Mouse (Mus musculus): ENCODE data around the gene Stard9. TPM values are rescaled to one million over a fixed set of nuclear protein-coding genes. Genes with fewer than 3 reads are reported as not detected.

Stard9 gene
- total and polyA plus RNA-seq, 3 experiments, result 0.23 to 0.81 (median 0.76) TPM

GRCm38 (mm10) chr2:120700379-120700885 is 71.5 kb downstream of the Stard9 start:
- TF ChIP-seq ZKSCAN1 (IDR thresholded peaks at IDR 0.05; ENCODE audit: borderline replicate concordance, low read depth, low read length), result no peak
- TF ChIP-seq CHD1 (IDR thresholded peaks at IDR 0.05; ENCODE audit: low read depth, low read length), result no peak
- no peak for TF ChIP-seq MXI1 (IDR thresholded peaks at IDR 0.05; ENCODE audit: low read depth, low read length)
- TF ChIP-seq NRF1 (IDR thresholded peaks at IDR 0.05; ENCODE audit: low read depth, low read length), result no peak
- no peak for TF ChIP-seq RCOR1 (conservative IDR thresholded peaks at IDR 0.05; ENCODE audit: low read depth, low read length)
- TF ChIP-seq IRF4 (IDR thresholded peaks at IDR 0.05; ENCODE audit: low read depth, low read length), result no peak
- TF ChIP-seq RAD21 (IDR thresholded peaks at IDR 0.05; ENCODE audit: low read depth, low read length), result no peak
- no peak for TF ChIP-seq SMC3 (IDR thresholded peaks at IDR 0.05; ENCODE audit: low read depth, low read length)
- TF ChIP-seq EP300 (IDR thresholded peaks at IDR 0.05; ENCODE audit: low read length), result no peak
- Histone ChIP-seq H3K4me1 (ENCODE audit: control insufficient read depth in 1 of 2, insufficient read depth in 2 of 2) (no peaks in the 10 kb centered on the region), H3K79me2 (replicated peaks; ENCODE audit: control insufficient read depth, extremely low read depth, insufficient read depth, poor library complexity, severe bottlenecking) (no peaks in the 10 kb centered on the region), H3K9ac (ENCODE audit: insufficient read depth, low read depth) (no peak overlapping the region), H3K4me3 (replicated peaks in 1 of 3; ENCODE audit: low read depth in 2 of 3, low read length in 2 of 3, poor library complexity in 1 of 3) (no peak overlapping the region), H3K4me2 (ENCODE audit: insufficient read depth, low read depth, poor library complexity, severe bottlenecking) (no peak overlapping the region), H3K9me3 (replicated peaks; ENCODE audit: low read length) (no peaks in the 10 kb centered on the region), H3K36me3 (replicated peaks in 1 of 2; ENCODE audit: control insufficient read depth in 1 of 2, insufficient read depth in 1 of 2, low read length in 1 of 2) (no peaks in the 10 kb centered on the region), H3K27me3 (replicated peaks) (no peaks in the 10 kb centered on the region), H3K27ac (ENCODE audit: insufficient read depth, low read depth) (no peak overlapping the region)
- dilution Hi-C loops (cut with MboI; ENCODE audit: extremely low pct_ligation_motif_present, extremely low pct_unique_long_range_greater_than_20kb, low sequenced_read_pairs), result no loop called here
- no peak for DNase-seq (ENCODE audit: extremely low read depth)
- in situ Hi-C loops (cut with MboI; ENCODE audit: low pct_ligation_motif_present, low pct_unique_long_range_greater_than_20kb, low sequenced_read_pairs), result no loop called here

- no peak for TF ChIP-seq MEF2A (IDR thresholded peaks at IDR 0.05; ENCODE audit: borderline replicate concordance, low read depth, low read length)
- TF ChIP-seq ETS1 (conservative IDR thresholded peaks at IDR 0.05; ENCODE audit: low read depth, low read length), result no peak
- no peak for TF ChIP-seq JUN (IDR thresholded peaks at IDR 0.05; ENCODE audit: insufficient read depth, low read depth, low read length)
- TF ChIP-seq TCF12 (IDR thresholded peaks at IDR 0.05; ENCODE audit: low read depth, low read length), result no peak
- no peak for TF ChIP-seq POLR2A (IDR thresholded peaks at IDR 0.05; ENCODE audit: low read depth, low read length)
- no peak for TF ChIP-seq MAZ (IDR thresholded peaks at IDR 0.05; ENCODE audit: low read depth, low read length)
- TF ChIP-seq MAFK (IDR thresholded peaks at IDR 0.05; ENCODE audit: insufficient replicate concordance, low read length), result no peak
- no peak for TF ChIP-seq HCFC1 (IDR thresholded peaks at IDR 0.05; ENCODE audit: low read depth, low read length)
- TF ChIP-seq MXI1 (IDR thresholded peaks at IDR 0.05; ENCODE audit: low read depth, low read length), result no peak
- TF ChIP-seq CHD2 (IDR thresholded peaks at IDR 0.05; ENCODE audit: low read length), result no peak
- TF ChIP-seq NELFE (IDR thresholded peaks at IDR 0.05; ENCODE audit: low read depth, low read length), result no peak
- TF ChIP-seq EP300 (IDR thresholded peaks at IDR 0.05; ENCODE audit: low read length), result no peak
- TF ChIP-seq BHLHE40 (IDR thresholded peaks at IDR 0.05; ENCODE audit: low read depth, low read length), result no peak
- TF ChIP-seq RAD21 (IDR thresholded peaks at IDR 0.05; ENCODE audit: low read depth, low read length), result no peak
- TF ChIP-seq SIN3A (IDR thresholded peaks at IDR 0.05; ENCODE audit: low read length), result no peak
- TF ChIP-seq E2F4 (IDR thresholded peaks at IDR 0.05; ENCODE audit: insufficient replicate concordance, low read depth, low read length), result no peak
- no peak for TF ChIP-seq ELF1 (IDR thresholded peaks at IDR 0.05; ENCODE audit: low read depth, low read length)
- no peak for TF ChIP-seq IRF4 (IDR thresholded peaks at IDR 0.05; ENCODE audit: low read depth, low read length)
- TF ChIP-seq ZMIZ1 (IDR thresholded peaks at IDR 0.05; ENCODE audit: low read depth, low read length), result no peak
- H3K27ac ChIP-seq (ENCODE audit: insufficient read depth, low read depth), result no peak overlapping the region
- dilution Hi-C loops (cut with MboI; ENCODE audit: extremely low pct_ligation_motif_present, extremely low pct_unique_long_range_greater_than_20kb, low sequenced_read_pairs), result no loop called here
- no peak overlapping the region for H3K9ac ChIP-seq (ENCODE audit: insufficient read depth, low read depth)
- no peak for DNase-seq (ENCODE audit: extremely low read depth)
- in situ Hi-C loops (cut with MboI; ENCODE audit: low pct_ligation_motif_present, low pct_unique_long_range_greater_than_20kb, low sequenced_read_pairs), result no loop called here
- H3K4me2 ChIP-seq (ENCODE audit: insufficient read depth, low read depth, poor library complexity, severe bottlenecking), result no peak overlapping the region
- no peaks in the 10 kb centered on the region for H3K36me3 ChIP-seq (replicated peaks in 1 of 2; ENCODE audit: control insufficient read depth in 1 of 2, insufficient read depth in 1 of 2, low read length in 1 of 2)
- no peak overlapping the region for H3K4me3 ChIP-seq (replicated peaks in 1 of 3; ENCODE audit: low read depth in 2 of 3, low read length in 2 of 3, poor library complexity in 1 of 3)
- no peaks in the 10 kb centered on the region for H3K27me3 ChIP-seq (replicated peaks)
- H3K9me3 ChIP-seq (replicated peaks; ENCODE audit: low read length), result no peaks in the 10 kb centered on the region
- H3K4me1 ChIP-seq (ENCODE audit: control insufficient read depth in 1 of 2, insufficient read depth in 2 of 2), result peaks cover 0 to 1% of the 10 kb centered on the region in 2 experiments; a peak in 1 of 4 replicates
- no peaks in the 10 kb centered on the region for H3K79me2 ChIP-seq (replicated peaks; ENCODE audit: control insufficient read depth, extremely low read depth, insufficient read depth, poor library complexity, severe bottlenecking)
Observed at GRCm38 (mm10) chr2:120702675-120703074, 73.8 kb downstream of the Stard9 start.
